Mouse (Mus musculus) liver, adult (tissue): Measurements from ENCODE around the gene Rab31.

ENCODE experiments used
- GATA4 ChIP-seq: IDR thresholded peaks from 2 replicates; pipeline ENCODE4 v1.6.1; 2014; ENCODE audit warnings: mild to moderate bottlenecking, low read length; ENCODE audit not compliant: insufficient replicate concordance

Gene Rab31

GRCm38 (mm10) chr17:65613463-65614412 lies 158.8 kb downstream of the Rab31 start, which contains the start of gene Vapa:
Vapa (minus strand) TSS chr17:65613555.
- TF ChIP-seq GATA4, result peak; percentile 49; the same call in 1 of the 2 replicates

DNA sequence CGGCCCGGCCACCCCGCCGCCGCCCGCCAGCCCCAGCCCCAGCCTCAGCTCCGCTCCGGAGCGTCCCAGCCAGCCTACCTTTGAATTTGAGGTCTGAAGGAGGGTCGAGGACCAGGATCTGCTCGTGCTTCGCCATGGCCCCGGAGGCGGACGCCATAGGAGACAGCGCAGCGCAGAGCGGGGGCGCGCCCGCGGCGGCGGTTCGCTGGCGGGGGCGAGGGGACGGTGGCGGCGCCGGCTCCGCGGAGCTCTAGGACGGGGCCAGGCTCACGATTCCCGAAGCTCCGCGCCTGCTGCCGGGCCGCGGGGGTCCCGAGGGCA lies 159.4 kb downstream of the Rab31 start:
- TF ChIP-seq GATA4, result no peak

GRCm38 (mm10) chr17:65612391-65613141 lies 160.0 kb downstream of the Rab31 start:
- no peak for TF ChIP-seq GATA4

DNA sequence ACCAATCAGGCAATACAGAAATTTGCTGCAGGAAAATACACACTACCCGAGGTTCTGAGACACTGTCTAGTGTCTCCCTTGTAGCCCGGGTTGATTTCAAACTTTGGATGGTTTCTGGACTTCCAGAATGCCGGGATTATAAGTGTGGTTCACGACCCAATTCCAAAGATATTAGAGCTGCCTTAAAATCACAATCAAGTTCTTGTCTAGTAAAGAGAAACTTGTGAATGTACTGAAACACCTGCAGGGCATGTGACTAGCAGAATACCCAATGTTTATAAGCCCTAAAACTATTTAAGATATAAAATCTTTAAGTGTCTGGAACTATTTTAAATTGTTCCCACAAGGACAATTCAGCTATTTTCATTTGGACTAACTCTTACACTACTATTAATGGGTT lies 160.8 kb downstream of the Rab31 start:
- TF ChIP-seq GATA4, result no peak

- peak; percentile 95 for TF ChIP-seq GATA4
Measured at GRCm38 (mm10) chr17:65608743-65609142, 163.8 kb downstream of the Rab31 start.

- no peak for TF ChIP-seq GATA4
Measured at GRCm38 (mm10) chr17:65608312-65608687, 164.3 kb downstream of the Rab31 start.

DNA sequence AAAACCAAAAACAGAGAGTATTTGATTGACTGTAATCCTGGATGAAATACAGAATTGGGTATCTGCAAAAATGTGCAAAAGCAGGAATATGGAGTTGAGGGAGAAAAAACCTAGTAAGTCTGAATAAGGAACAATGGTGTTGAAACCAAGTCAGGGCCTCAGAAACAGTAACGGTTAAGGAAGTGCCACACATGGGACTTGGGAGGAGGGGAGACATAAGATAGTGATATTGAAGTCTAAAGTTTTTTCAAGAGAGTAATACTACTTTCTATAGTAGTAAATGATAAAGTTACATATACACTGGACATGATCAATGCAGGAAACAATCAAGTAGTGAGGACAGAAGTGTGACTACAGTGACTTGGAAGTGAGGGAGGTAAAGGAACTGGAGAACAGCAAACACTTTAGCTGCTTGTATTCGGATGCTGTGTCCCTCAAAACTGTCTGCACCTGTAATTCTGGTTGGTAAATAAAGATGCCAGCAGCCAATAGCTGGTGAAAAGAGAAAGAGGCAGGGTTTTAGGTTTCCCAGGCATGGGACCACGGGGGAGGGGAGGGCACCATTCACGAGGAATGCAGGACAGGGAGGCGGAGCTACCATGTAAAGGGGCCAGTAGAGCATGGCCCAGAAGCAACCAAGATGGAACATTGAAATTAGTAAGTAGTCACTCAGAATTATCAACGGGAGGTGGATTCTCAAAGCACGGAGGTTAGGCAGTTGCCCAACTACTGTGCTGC lies 164.8 kb downstream of the Rab31 start:
- TF ChIP-seq GATA4, result no peak

DNA sequence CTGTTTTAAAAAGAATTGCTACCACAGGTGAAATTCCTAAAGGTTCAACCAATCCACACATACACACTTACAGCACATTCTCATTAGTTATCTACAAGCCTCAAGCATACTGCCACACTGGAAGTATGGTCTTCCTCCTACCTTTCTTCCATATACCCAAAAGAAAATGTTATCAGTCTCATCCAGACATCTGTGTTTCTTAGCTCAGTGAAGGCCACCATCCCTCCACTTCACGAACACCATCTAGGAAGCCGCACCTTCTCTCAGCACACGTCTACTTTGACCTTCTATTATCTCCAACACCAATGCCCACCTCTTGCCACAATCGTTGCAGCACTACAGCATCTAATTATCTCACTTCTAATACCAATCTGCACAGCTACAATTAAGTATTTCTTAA lies 166.5 kb downstream of the Rab31 start:
- TF ChIP-seq GATA4, result no peak

- no peak for TF ChIP-seq GATA4
Measured at GRCm38 (mm10) chr17:65604892-65605291, 167.7 kb downstream of the Rab31 start.

- no peak for TF ChIP-seq GATA4
Measured at GRCm38 (mm10) chr17:65604315-65604714, 168.2 kb downstream of the Rab31 start.
